Mouse (Mus musculus) mesoderm, embryonic 11.5 days (tissue): ENCODE measurements at regions not wholly inside any gene's neighbourhood (a gene's known extent, or its start where the extent isn't known, plus 50 kb on each side); places are given as distances from the start of the nearest gene placed in this dataset.
A peak's percentile ranks its signal among the peaks of the same experiment; 100 is the strongest.

Experiments
- DNase-seq: peaks from one replicate; pipeline ENCODE4 v3.0.0-alpha.2; 2012; ENCODE audit warnings: low read depth, low spot score

GRCm38 (mm10) chr3:140645785-140646388 is 566.3 kb downstream of the Pdha2 start:
- peak; percentile 5 for DNase-seq

GRCm38 (mm10) chr3:140619885-140620284 is 592.3 kb downstream of the Pdha2 start:
- DNase-seq, result no peak
